Mouse (Mus musculus): ENCODE data around the gene Olfr800.

DNA sequence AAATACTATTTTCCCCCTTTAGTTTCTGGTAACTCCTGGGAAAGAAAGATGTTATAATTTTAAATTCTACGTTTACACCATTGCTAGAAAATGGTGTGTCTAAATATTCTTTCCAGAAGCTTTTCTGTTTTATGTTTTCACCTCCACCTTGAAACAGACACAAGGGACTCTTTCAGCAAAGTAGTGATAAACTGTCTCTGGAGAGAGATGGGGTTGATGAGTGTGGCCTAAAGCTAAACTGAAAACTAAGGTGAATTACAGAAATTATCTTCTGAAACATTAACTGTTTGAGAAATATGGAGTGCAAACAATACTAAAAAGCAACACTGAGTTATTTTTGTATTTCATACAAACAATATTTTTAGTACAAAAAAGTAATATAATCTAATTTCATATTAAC is 29.7 kb upstream of the Olfr800 start, which contains the start of gene Olfr798:
- no peak for TF ChIP-seq EP300 (optimal IDR thresholded peaks at IDR 0.05)
- TF ChIP-seq CTCF (IDR thresholded peaks at IDR 0.05; ENCODE audit: low read depth), result no peak

All from stomach, postnatal 0 days (tissue).